Mouse (Mus musculus) cerebellum, adult 9-10 months (tissue): ENCODE measurements at regions not wholly inside any gene's neighbourhood (a gene's known extent, or its start where the extent isn't known, plus 50 kb on each side); places are given as distances from the start of the nearest gene placed in this dataset.
A peak's percentile ranks its signal among the peaks of the same experiment; 100 is the strongest.

Experiments
- DNase-seq: peaks from one replicate; pipeline ENCODE4 v3.0.0; 2022

GRCm38 (mm10) chr8:35249747-35250375 is 515.7 kb upstream of the Gm19410 start:
- no peak for DNase-seq

- no peak for DNase-seq
Observed at GRCm38 (mm10) chr8:35250641-35251040, 514.9 kb upstream of the Gm19410 start.

- no peak for DNase-seq
Observed at GRCm38 (mm10) chr8:35253946-35254345, 511.6 kb upstream of the Gm19410 start.

- DNase-seq = no peak
Observed at GRCm38 (mm10) chr8:35255327-35255726, 510.3 kb upstream of the Gm19410 start.

- peak; percentile 12 for DNase-seq
Observed at GRCm38 (mm10) chr8:35256958-35257357, 508.6 kb upstream of the Gm19410 start.

GRCm38 (mm10) chr8:35268221-35268620 is 497.4 kb upstream of the Gm19410 start:
- DNase-seq = no peak

- DNase-seq = no peak
Observed at GRCm38 (mm10) chr8:35268986-35269385, 496.6 kb upstream of the Gm19410 start.

- DNase-seq = no peak
Observed at GRCm38 (mm10) chr8:35275972-35276371, 489.6 kb upstream of the Gm19410 start.

GRCm38 (mm10) chr8:35276460-35276859 is 489.1 kb upstream of the Gm19410 start:
- DNase-seq = no peak

- DNase-seq = no peak
Observed at GRCm38 (mm10) chr8:35278946-35279345, 486.6 kb upstream of the Gm19410 start.

- no peak for DNase-seq
Observed at GRCm38 (mm10) chr8:35280741-35281140, 484.8 kb upstream of the Gm19410 start.

- no peak for DNase-seq
Observed at GRCm38 (mm10) chr8:35283366-35283765, 482.2 kb upstream of the Gm19410 start.

- no peak for DNase-seq
Observed at GRCm38 (mm10) chr8:35289018-35289417, 476.6 kb upstream of the Gm19410 start.

GRCm38 (mm10) chr8:35289967-35290366 is 475.6 kb upstream of the Gm19410 start:
- DNase-seq = no peak

- no peak for DNase-seq
Observed at GRCm38 (mm10) chr8:35293437-35294126, 472.0 kb upstream of the Gm19410 start.

GRCm38 (mm10) chr8:35296936-35297335 is 468.7 kb upstream of the Gm19410 start:
- no peak for DNase-seq

- DNase-seq = no peak
Observed at GRCm38 (mm10) chr8:35299088-35299487, 466.5 kb upstream of the Gm19410 start.

- no peak for DNase-seq
Observed at GRCm38 (mm10) chr8:35300359-35300758, 465.2 kb upstream of the Gm19410 start.

GRCm38 (mm10) chr8:35300881-35301521 is 464.6 kb upstream of the Gm19410 start:
- DNase-seq = no peak

- DNase-seq = no peak
Observed at GRCm38 (mm10) chr8:35302856-35303255, 462.7 kb upstream of the Gm19410 start.

GRCm38 (mm10) chr8:35321270-35321865 is 444.2 kb upstream of the Gm19410 start:
- no peak for DNase-seq

- no peak for DNase-seq
Observed at GRCm38 (mm10) chr8:35323180-35323975, 442.2 kb upstream of the Gm19410 start.
